In the genomic region with DNA sequence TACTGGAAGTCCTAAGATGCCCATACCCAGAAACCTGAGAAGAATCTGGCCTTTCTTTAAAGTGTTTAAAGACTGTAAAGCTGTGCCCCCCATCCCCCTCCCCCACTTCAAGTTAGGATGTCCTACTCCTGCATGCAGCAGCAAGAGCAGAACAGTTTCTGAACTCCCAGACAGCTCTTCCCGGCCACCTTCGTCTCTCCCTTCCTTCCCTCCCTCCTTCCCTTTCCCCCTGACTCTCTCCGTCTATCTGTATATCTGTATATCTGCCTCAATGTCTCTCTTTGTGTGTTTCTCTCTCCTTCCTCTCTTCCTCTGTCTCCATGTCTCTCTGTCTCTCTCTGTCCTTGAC, we compare ENCODE assay signal across 11 mouse cellular contexts. TPM values are rescaled to one million over a fixed set of nuclear protein-coding genes. Genes with fewer than 3 reads are reported as not detected.
DNase-seq lines count a peak whose midpoint lies in the region; ATAC-seq and TF ChIP-seq lines count a peak whose summit lies in the region.
"Had no signal": no experiment of that assay in that cellular context is flagged by ENCODE, and none has a peak within 500 bp of the region (broad histone marks: within the 10 kb centered on the region; RNA-seq: fewer than 3 reads in every experiment).

No protein-coding gene starts in this region.

- peak overlapping the region; percentile 69; the same call in 1 of the 2 replicates for H3K27ac ChIP-seq in forebrain, embryonic 13.5 days
- H3K27ac ChIP-seq in forebrain, embryonic 11.5 days (ENCODE audit: low read depth, low read length), result no peak overlapping the region
- 0 out of 2 replicates have a peak overlapping the region, but pooled peaks have one; percentile 44 for H3K27ac ChIP-seq in kidney, postnatal 0 days
- H3K27ac ChIP-seq in embryonic facial prominence, embryonic 13.5 days, result no peak overlapping the region
- no peak overlapping the region for H3K27ac ChIP-seq in limb, embryonic 14.5 days (replicated peaks; ENCODE audit: low read depth, low read length)

- no peaks in the 10 kb centered on the region for H3K36me3 ChIP-seq in forebrain, embryonic 13.5 days (ENCODE audit: poor library complexity, severe bottlenecking)
- no peaks in the 10 kb centered on the region for H3K36me3 ChIP-seq in forebrain, embryonic 11.5 days (ENCODE audit: control insufficient read depth, insufficient read depth, low read length)
- H3K36me3 ChIP-seq in kidney, postnatal 0 days (ENCODE audit: insufficient read depth, low read length), result no peaks in the 10 kb centered on the region
- H3K36me3 ChIP-seq in embryonic facial prominence, embryonic 13.5 days, result no peaks in the 10 kb centered on the region
- H3K36me3 ChIP-seq in limb, embryonic 14.5 days (ENCODE audit: control insufficient read depth, insufficient read depth, low read length), result no peaks in the 10 kb centered on the region

- no peak for TF ChIP-seq POLR2A in limb, embryonic 14.5 days (IDR thresholded peaks at IDR 0.05; ENCODE audit: borderline replicate concordance, extremely low read depth, insufficient read depth, insufficient read length)

- no peaks in the 10 kb centered on the region for H3K27me3 ChIP-seq in forebrain, embryonic 13.5 days
- no peaks in the 10 kb centered on the region for H3K27me3 ChIP-seq in forebrain, embryonic 11.5 days (ENCODE audit: control insufficient read depth, insufficient read depth, low read length)
- H3K27me3 ChIP-seq in kidney, postnatal 0 days (ENCODE audit: insufficient read depth, low read length), result no peaks in the 10 kb centered on the region
- no peaks in the 10 kb centered on the region for H3K27me3 ChIP-seq in embryonic facial prominence, embryonic 13.5 days
- H3K27me3 ChIP-seq in limb, embryonic 14.5 days (ENCODE audit: control insufficient read depth, insufficient read depth, low read length), result no peaks in the 10 kb centered on the region

- no peaks in the 10 kb centered on the region for H3K9me3 ChIP-seq in forebrain, embryonic 13.5 days (replicated peaks)
- no peaks in the 10 kb centered on the region for H3K9me3 ChIP-seq in forebrain, embryonic 11.5 days (ENCODE audit: control insufficient read depth, low read length)
- no peaks in the 10 kb centered on the region for H3K9me3 ChIP-seq in kidney, postnatal 0 days (replicated peaks; ENCODE audit: low read length)
- no peaks in the 10 kb centered on the region for H3K9me3 ChIP-seq in embryonic facial prominence, embryonic 13.5 days
- no peaks in the 10 kb centered on the region for H3K9me3 ChIP-seq in limb, embryonic 14.5 days (ENCODE audit: control insufficient read depth, low read length)

- DNase-seq in forebrain, embryonic 11.5 days (ENCODE audit: low spot score), result no peak
- DNase-seq in kidney, postnatal 0 days (ENCODE audit: low spot score), result no peak
- DNase-seq in kidney, adult 8-10 months, result no peak
- no peak for DNase-seq in limb, embryonic 14.5 days (ENCODE audit: low spot score)
- DNase-seq in left cerebral cortex, postnatal 14 days (ENCODE audit: low spot score in 2 of 2), result no peak
- no peak for DNase-seq in frontal cortex, postnatal 10 days (ENCODE audit: low spot score in 2 of 2)
- DNase-seq: adrenal gland, postnatal 10 days; cerebellum, adult 18-20 months had no signal

- no peak for ATAC-seq in forebrain, embryonic 13.5 days
- no peak for ATAC-seq in forebrain, embryonic 11.5 days (replicated peaks; ENCODE audit: low FRiP score)
- ATAC-seq in kidney, postnatal 0 days (replicated peaks; ENCODE audit: low FRiP score, low read depth), result peak; percentile 61
- 0 out of 2 replicates have a peak, but pooled peaks have one; percentile 37 for ATAC-seq in embryonic facial prominence, embryonic 13.5 days (ENCODE audit: insufficient number of reproducible peaks, insufficient read depth, low FRiP score, low TSS enrichment, low read depth)
- peak; percentile 14; the same call in 1 of the 2 replicates for ATAC-seq in limb, embryonic 14.5 days (ENCODE audit: low FRiP score, low read depth)
- ATAC-seq: inflammation-experienced regulatory T-cells, adult 6 months had no signal

- WGBS in forebrain, embryonic 13.5 days, result 31% methylated on average over 3 of the region's 3 CpGs
- WGBS in forebrain, embryonic 11.5 days, result 27% methylated on average over 3 of the region's 3 CpGs
- WGBS in kidney, postnatal 0 days, result 4% methylated on average over 3 of the region's 3 CpGs
- WGBS in embryonic facial prominence, embryonic 13.5 days, result 8% methylated on average over 3 of the region's 3 CpGs
- 9% methylated on average over 3 of the region's 3 CpGs for WGBS in limb, embryonic 14.5 days

- H3K4me3 ChIP-seq in forebrain, embryonic 13.5 days, result no peak overlapping the region
- no peak overlapping the region for H3K4me3 ChIP-seq in forebrain, embryonic 11.5 days (ENCODE audit: low read depth, low read length)
- H3K4me3 ChIP-seq in kidney, postnatal 0 days (replicated peaks; ENCODE audit: low read depth, low read length), result no peak overlapping the region
- H3K4me3 ChIP-seq in embryonic facial prominence, embryonic 13.5 days, result no peak overlapping the region
- no peak overlapping the region for H3K4me3 ChIP-seq in limb, embryonic 14.5 days (replicated peaks; ENCODE audit: low read length)

- H3K9ac ChIP-seq in forebrain, embryonic 13.5 days, result 0 out of 2 replicates have a peak overlapping the region, but pooled peaks have one; percentile 10
- H3K9ac ChIP-seq in forebrain, embryonic 11.5 days (ENCODE audit: low read length), result no peak overlapping the region
- no peak overlapping the region for H3K9ac ChIP-seq in kidney, postnatal 0 days (ENCODE audit: low read depth, low read length)
- H3K9ac ChIP-seq in embryonic facial prominence, embryonic 13.5 days, result no peak overlapping the region
- H3K9ac ChIP-seq in limb, embryonic 14.5 days (ENCODE audit: low read depth, low read length, severe bottlenecking), result 0 out of 2 replicates have a peak overlapping the region, but pooled peaks have one; percentile 16

- intact Hi-C loops in left cerebral cortex, postnatal 14 days (cut with DNase I), result no loop called here

- no peak for TF ChIP-seq CTCF in kidney, postnatal 0 days (IDR thresholded peaks at IDR 0.05; ENCODE audit: low read depth)

- peaks cover 16% of the 10 kb centered on the region for H3K4me1 ChIP-seq in forebrain, embryonic 13.5 days
- no peaks in the 10 kb centered on the region; the same call in 1 of the 2 replicates for H3K4me1 ChIP-seq in forebrain, embryonic 11.5 days (replicated peaks; ENCODE audit: control insufficient read depth, insufficient read depth, low read length)
- H3K4me1 ChIP-seq in kidney, postnatal 0 days (replicated peaks; ENCODE audit: insufficient read depth, low read length), result no peaks in the 10 kb centered on the region
- peaks cover 12% of the 10 kb centered on the region for H3K4me1 ChIP-seq in embryonic facial prominence, embryonic 13.5 days
- H3K4me1 ChIP-seq in limb, embryonic 14.5 days (ENCODE audit: control insufficient read depth, insufficient read depth, low read length), result no peaks in the 10 kb centered on the region

- peak overlapping the region; percentile 30 for H3K4me2 ChIP-seq in forebrain, embryonic 13.5 days
- H3K4me2 ChIP-seq in forebrain, embryonic 11.5 days (ENCODE audit: low read depth, low read length, severe bottlenecking), result no peak overlapping the region
- H3K4me2 ChIP-seq in kidney, postnatal 0 days (ENCODE audit: low read length), result peak overlapping the region; percentile 36
- H3K4me2 ChIP-seq in embryonic facial prominence, embryonic 13.5 days, result peak overlapping the region; percentile 35
- peak overlapping the region; percentile 17; the same call in 1 of the 2 replicates for H3K4me2 ChIP-seq in limb, embryonic 14.5 days (replicated peaks; ENCODE audit: low read depth, low read length, severe bottlenecking)

RNA-seq across cellular contexts. Expression of a gene that starts 8.8 kb away (rescaled TPM):
- 3.4 and 4.4 TPM in 2 replicates for polyA plus RNA-seq in forebrain, embryonic 13.5 days (2015; fragmentation: Nextera tagmentation; extraction: Ambion mirVana)
- polyA plus RNA-seq in forebrain, embryonic 11.5 days (2014; fragmentation: Nextera tagmentation; extraction: Ambion mirVana), result 9.2 and 9.4 TPM in 2 replicates
- polyA plus RNA-seq in kidney, postnatal 0 days (2015; fragmentation: Nextera tagmentation; extraction: Ambion mirVana), result 4.3 and 4.4 TPM in 2 replicates
- 3.8 and 4.7 TPM in 2 replicates for polyA plus RNA-seq in embryonic facial prominence, embryonic 13.5 days (2015; fragmentation: Nextera tagmentation; extraction: Ambion mirVana)
- polyA plus RNA-seq in limb, embryonic 14.5 days (2012; rRNA removed), result 7.5 and 8.8 TPM in 2 replicates
- polyA plus RNA-seq in limb, embryonic 14.5 days (2014; fragmentation: Nextera tagmentation; extraction: Ambion mirVana), result 4.1 and 6.2 TPM in 2 replicates
- 10 to 100 TPM; 16.5 to 20.9 TPM for total RNA-seq in left cerebral cortex, postnatal 14 days (2021)

RNA-seq across cellular contexts. Expression of a gene that starts 14.7 kb away (rescaled TPM):
- 168 and 175 TPM in 2 replicates for polyA plus RNA-seq in forebrain, embryonic 13.5 days (2015; fragmentation: Nextera tagmentation; extraction: Ambion mirVana)
- polyA plus RNA-seq in forebrain, embryonic 11.5 days (2014; fragmentation: Nextera tagmentation; extraction: Ambion mirVana), result 192 and 201 TPM in 2 replicates
- polyA plus RNA-seq in kidney, postnatal 0 days (2015; fragmentation: Nextera tagmentation; extraction: Ambion mirVana), result 85.6 and 93.8 TPM in 2 replicates
- 185 and 187 TPM in 2 replicates for polyA plus RNA-seq in embryonic facial prominence, embryonic 13.5 days (2015; fragmentation: Nextera tagmentation; extraction: Ambion mirVana)
- polyA plus RNA-seq in limb, embryonic 14.5 days (2012; rRNA removed), result 77.7 and 117 TPM in 2 replicates
- 149 and 160 TPM in 2 replicates for polyA plus RNA-seq in limb, embryonic 14.5 days (2014; fragmentation: Nextera tagmentation; extraction: Ambion mirVana)
- total RNA-seq in left cerebral cortex, postnatal 14 days (2021), result 10 to 100 TPM; 63.5 to 65.9 TPM

RNA-seq across cellular contexts. Expression of a gene that starts 52.4 kb away (rescaled TPM):
- 15.0 and 15.2 TPM in 2 replicates for polyA plus RNA-seq in forebrain, embryonic 13.5 days (2015; fragmentation: Nextera tagmentation; extraction: Ambion mirVana)
- polyA plus RNA-seq in forebrain, embryonic 11.5 days (2014; fragmentation: Nextera tagmentation; extraction: Ambion mirVana), result 20.4 and 21.8 TPM in 2 replicates
- 13.2 and 18.6 TPM in 2 replicates for polyA plus RNA-seq in kidney, postnatal 0 days (2015; fragmentation: Nextera tagmentation; extraction: Ambion mirVana)
- 42.4 and 46.9 TPM in 2 replicates for polyA plus RNA-seq in embryonic facial prominence, embryonic 13.5 days (2015; fragmentation: Nextera tagmentation; extraction: Ambion mirVana)
- polyA plus RNA-seq in limb, embryonic 14.5 days (2012; rRNA removed), result 15.7 and 18.7 TPM in 2 replicates
- polyA plus RNA-seq in limb, embryonic 14.5 days (2014; fragmentation: Nextera tagmentation; extraction: Ambion mirVana), result 24.7 and 26.8 TPM in 2 replicates
- total RNA-seq in left cerebral cortex, postnatal 14 days (2021), result 1 to 10 TPM; 1.2 to 1.4 TPM

RNA-seq across cellular contexts. Expression of a gene that starts 52.9 kb away (rescaled TPM):
- 38.7 and 40.4 TPM in 2 replicates for polyA plus RNA-seq in forebrain, embryonic 13.5 days (2015; fragmentation: Nextera tagmentation; extraction: Ambion mirVana)
- 43.9 and 47.3 TPM in 2 replicates for polyA plus RNA-seq in forebrain, embryonic 11.5 days (2014; fragmentation: Nextera tagmentation; extraction: Ambion mirVana)
- polyA plus RNA-seq in kidney, postnatal 0 days (2015; fragmentation: Nextera tagmentation; extraction: Ambion mirVana), result 97.0 and 103 TPM in 2 replicates
- 50.9 and 52.3 TPM in 2 replicates for polyA plus RNA-seq in embryonic facial prominence, embryonic 13.5 days (2015; fragmentation: Nextera tagmentation; extraction: Ambion mirVana)
- 32.5 and 37.5 TPM in 2 replicates for polyA plus RNA-seq in limb, embryonic 14.5 days (2012; rRNA removed)
- 51.7 and 54.1 TPM in 2 replicates for polyA plus RNA-seq in limb, embryonic 14.5 days (2014; fragmentation: Nextera tagmentation; extraction: Ambion mirVana)
- 10 to 100 TPM; 25.7 to 28.0 TPM for total RNA-seq in left cerebral cortex, postnatal 14 days (2021)

Comparison
In these comparisons a context has a peak if more than half of its experiments do, and no peak if none do; other contexts are left out.
1. H3K27ac ChIP-seq: peak in forebrain, embryonic 13.5 days (single experiment) and kidney, postnatal 0 days (single experiment); none in forebrain, embryonic 11.5 days (single experiment), embryonic facial prominence, embryonic 13.5 days (single experiment) and limb, embryonic 14.5 days (single experiment).
2. H3K9ac ChIP-seq: peak in forebrain, embryonic 13.5 days (single experiment) and limb, embryonic 14.5 days (single experiment); none in forebrain, embryonic 11.5 days (single experiment), kidney, postnatal 0 days (single experiment) and embryonic facial prominence, embryonic 13.5 days (single experiment).
3. ATAC-seq: peak in kidney, postnatal 0 days (single experiment), embryonic facial prominence, embryonic 13.5 days (single experiment) and limb, embryonic 14.5 days (single experiment); none in forebrain, embryonic 13.5 days (single experiment) and forebrain, embryonic 11.5 days (single experiment).